Mouse (Mus musculus) megakaryocyte, embryonic 14.5 days (primary cell): ENCODE data around the gene Vstm5.

ENCODE experiments used
- FLI1 ChIP-seq: IDR thresholded peaks from 2 replicates; pipeline ENCODE4 v1.6.1; 2012; ENCODE audit warnings: low read length, inconsistent platforms, mixed read lengths
- GATA1 ChIP-seq: IDR thresholded peaks from 3 replicates; pipeline ENCODE4 v1.6.1; 2012; ENCODE audit warnings: mixed read lengths, low read length, inconsistent platforms, borderline replicate concordance

GRCm38 (mm10) chr9:15235986-15236385 lies 2.9 kb upstream of the Vstm5 start:
- no peak for TF ChIP-seq GATA1
- no peak for TF ChIP-seq FLI1
